Mouse (Mus musculus) CH12.LX (cell line): Measurements from ENCODE around the gene Cmip. TPM values are rescaled to one million over a fixed set of nuclear protein-coding genes. Genes with fewer than 3 reads are reported as not detected.

Experiments used
- DNase-seq: peaks from one replicate; pipeline ENCODE4 v3.0.0-alpha.2; 2013; ENCODE audit errors: extremely low read depth
- H3K27ac ChIP-seq: 2 replicates; pipeline ENCODE4 v1.5.1; 2012; ENCODE audit warnings: low read depth, mild to moderate bottlenecking, control low read depth, moderate library complexity; ENCODE audit not compliant: insufficient read depth
- H3K27me3 ChIP-seq: replicated peaks from 2 replicates; pipeline ENCODE3; 2012; ENCODE audit warnings: inconsistent platforms
- H3K36me3 ChIP-seq, 2 experiments: replicated peaks in 1 of 2; 2 replicates each; pipeline versions ENCODE3 to v1.6.1; 2012; ENCODE audit warnings: inconsistent platforms in 1 of 2, low read length in 1 of 2, mild to moderate bottlenecking in 1 of 2, mixed read lengths in 1 of 2, moderate library complexity in 1 of 2; ENCODE audit not compliant: control insufficient read depth in 1 of 2, insufficient read depth in 1 of 2
- H3K4me1 ChIP-seq, 2 experiments: 2 replicates each; pipeline ENCODE4 v1.6.1; 2012; ENCODE audit warnings: inconsistent platforms in 1 of 2, moderate library complexity in 1 of 2; ENCODE audit not compliant: insufficient read depth in 2 of 2, control insufficient read depth in 1 of 2
- H3K4me2 ChIP-seq: 2 replicates; pipeline ENCODE4 v1.6.1; 2012; ENCODE audit warnings: low read depth, mild to moderate bottlenecking, control low read depth; ENCODE audit not compliant: poor library complexity, insufficient read depth, severe bottlenecking
- H3K4me3 ChIP-seq, 3 experiments: fragments of 150-350 bp in 1 of 3; sonication (generic) in 1 of 3; replicated peaks in 1 of 3; 2 replicates each; pipeline versions ENCODE3 to v1.5.1; 2011 to 2012; ENCODE audit warnings: low read depth in 2 of 3, low read length in 2 of 3, mild to moderate bottlenecking in 2 of 3, moderate library complexity in 2 of 3, control low read depth in 1 of 3, improper control_type of control experiment in 1 of 3, inconsistent platforms in 1 of 3, mixed read lengths in 1 of 3; ENCODE audit not compliant: poor library complexity in 1 of 3
- H3K79me2 ChIP-seq: replicated peaks from 2 replicates; pipeline ENCODE4 v1.6.1; 2012; ENCODE audit warnings: mild to moderate bottlenecking, moderate library complexity; ENCODE audit not compliant: control insufficient read depth, poor library complexity, insufficient read depth, severe bottlenecking; ENCODE audit errors: extremely low read depth
- H3K9ac ChIP-seq: 2 replicates; pipeline ENCODE4 v1.6.1; 2012; ENCODE audit warnings: low read depth, mild to moderate bottlenecking, control low read depth, moderate library complexity; ENCODE audit not compliant: insufficient read depth
- H3K9me3 ChIP-seq: replicated peaks from 2 replicates; pipeline ENCODE3; 2012; ENCODE audit warnings: low read length, inconsistent platforms, mixed read lengths
- BHLHE40 ChIP-seq: IDR thresholded peaks from 2 replicates; pipeline ENCODE4 v1.6.1; 2011; ENCODE audit warnings: mild to moderate bottlenecking, low read depth, low read length, improper control_type of control experiment
- CHD1 ChIP-seq: IDR thresholded peaks from 2 replicates; pipeline ENCODE4 v1.6.1; 2012; ENCODE audit warnings: low read depth, low read length, improper control_type of control experiment, inconsistent platforms
- CTCF ChIP-seq, 2 experiments: IDR thresholded peaks in 1 of 2; conservative IDR thresholded peaks in 1 of 2; 2 replicates each; pipeline ENCODE4 v1.5.1; 2011 to 2012; ENCODE audit warnings: low read depth in 2 of 2, low read length in 2 of 2, improper control_type of control experiment in 1 of 2, inconsistent platforms in 1 of 2, mild to moderate bottlenecking in 1 of 2, moderate library complexity in 1 of 2
- JUN ChIP-seq: IDR thresholded peaks from 2 replicates; pipeline ENCODE4 v1.6.1; 2011; ENCODE audit warnings: low read depth, mild to moderate bottlenecking, low read length, improper control_type of control experiment, moderate library complexity; ENCODE audit not compliant: insufficient read depth
- JUND ChIP-seq: conservative IDR thresholded peaks from 2 replicates; pipeline ENCODE4 v1.6.1; 2011; ENCODE audit warnings: low read depth, low read length, improper control_type of control experiment
- KAT2A ChIP-seq: IDR thresholded peaks from 2 replicates; pipeline ENCODE4 v1.6.1; 2012; ENCODE audit warnings: low read length, improper control_type of control experiment, inconsistent platforms; ENCODE audit not compliant: insufficient replicate concordance
- MAFK ChIP-seq: IDR thresholded peaks from 2 replicates; pipeline ENCODE4 v1.6.1; 2011; ENCODE audit warnings: low read length, improper control_type of control experiment; ENCODE audit not compliant: insufficient replicate concordance
- MEF2A ChIP-seq: IDR thresholded peaks from 2 replicates; pipeline ENCODE4 v1.6.1; 2014; ENCODE audit warnings: low read depth, mild to moderate bottlenecking, inconsistent platforms, low read length, improper control_type of control experiment, borderline replicate concordance
- NELFE ChIP-seq: IDR thresholded peaks from 2 replicates; pipeline ENCODE4 v1.6.1; 2011; ENCODE audit warnings: low read depth, low read length, improper control_type of control experiment
- PAX5 ChIP-seq: IDR thresholded peaks from 2 replicates; pipeline ENCODE4 v1.6.1; 2012; ENCODE audit warnings: low read length, inconsistent platforms, mixed read lengths
- POLR2A ChIP-seq: IDR thresholded peaks from 2 replicates; pipeline ENCODE4 v1.6.1; 2011; ENCODE audit warnings: low read depth, mild to moderate bottlenecking, improper control_type of control experiment, low read length
- POLR2AphosphoS2 ChIP-seq: IDR thresholded peaks from 2 replicates; pipeline ENCODE4 v1.6.1; 2011; ENCODE audit warnings: low read depth, low read length, improper control_type of control experiment
- RAD21 ChIP-seq: IDR thresholded peaks from 2 replicates; pipeline ENCODE4 v1.6.1; 2011; ENCODE audit warnings: low read depth, mild to moderate bottlenecking, low read length, improper control_type of control experiment, moderate library complexity
- TBP ChIP-seq: conservative IDR thresholded peaks from 2 replicates; pipeline ENCODE4 v1.6.1; 2011; ENCODE audit warnings: low read depth, low read length, improper control_type of control experiment
- TCF12 ChIP-seq: IDR thresholded peaks from 2 replicates; pipeline ENCODE4 v1.6.1; 2014; ENCODE audit warnings: low read depth, mild to moderate bottlenecking, inconsistent platforms, low read length, improper control_type of control experiment
- USF2 ChIP-seq: conservative IDR thresholded peaks from 2 replicates; pipeline ENCODE4 v1.6.1; 2011; ENCODE audit warnings: low read depth, low read length, improper control_type of control experiment
- ZKSCAN1 ChIP-seq: IDR thresholded peaks from 2 replicates; pipeline ENCODE4 v1.6.1; 2012; ENCODE audit warnings: low read depth, inconsistent platforms, low read length, improper control_type of control experiment, borderline replicate concordance
- dilution Hi-C: fragments of 300-500 bp; cut with MboI; formaldehyde crosslinking; loops from 2 replicates; pipeline ENCODE4 v1.14.3; 2020; ENCODE audit warnings: low sequenced_read_pairs; ENCODE audit not compliant: extremely low pct_unique_long_range_greater_than_20kb, extremely low pct_ligation_motif_present
- in situ Hi-C: fragments of 300-500 bp; cut with MboI; formaldehyde crosslinking; loops from 3 replicates; pipeline ENCODE4 v1.14.3; 2019; ENCODE audit warnings: low sequenced_read_pairs, low pct_ligation_motif_present, low pct_unique_long_range_greater_than_20kb, mixed read lengths
- polyA plus RNA-seq: library from polyadenylated mRNA; unstranded; fragments of >175 nt; gene quantifications from 2 replicates; pipeline ENCODE4 v1.2.1, GENCODE M21; 2012; ENCODE audit warnings: low read depth; ENCODE audit not compliant: insufficient read length
- total RNA-seq, 2 experiments: library from RNA; depleted of rRNA; stranded (reverse); fragments of 300-350 nt in 1 of 2; fragments of >200 nt in 1 of 2; gene quantifications; 2 replicates each; pipeline ENCODE4 v1.2.3; 2012 to 2014

Gene Cmip
- total and polyA plus RNA-seq, 3 experiments = 5.2 to 39.0 (median 16.5) TPM

DNA sequence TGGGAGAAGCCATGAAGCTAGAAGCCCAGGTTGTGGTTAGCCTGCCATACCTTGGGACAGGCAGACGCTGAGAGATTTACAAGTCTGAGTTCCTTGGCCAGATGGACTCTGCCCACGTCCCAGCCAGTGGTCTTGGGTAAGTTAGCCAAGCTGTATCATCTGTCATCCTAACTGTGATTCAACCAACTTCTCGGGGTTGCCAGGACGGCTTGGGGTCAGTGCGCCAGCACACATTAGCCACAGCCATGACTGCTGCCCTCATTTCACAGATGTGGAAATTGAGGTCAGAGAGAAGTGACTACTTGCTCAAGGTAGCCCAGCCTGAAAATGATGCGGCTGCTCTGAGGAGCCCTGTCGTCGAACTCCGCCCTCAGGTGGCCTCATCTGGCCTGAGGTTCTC, 68.0 kb downstream of the Cmip start:
- Histone ChIP-seq H3K27me3 (no peaks in the 10 kb centered on the region), H3K9me3 (no peaks in the 10 kb centered on the region), H3K4me1 (peaks cover 14 to 60% of the 10 kb centered on the region in 2 experiments), H3K27ac (no peak overlapping the region), H3K4me2 (no peak overlapping the region), H3K36me3 (peaks cover 3 to 50% of the 10 kb centered on the region in 2 experiments), H3K9ac (no peak overlapping the region), H3K79me2 (no peaks in the 10 kb centered on the region), H3K4me3 (no peak overlapping the region)
- TF ChIP-seq ZKSCAN1 (no peak), USF2 (no peak), RAD21 (no peak), JUN (no peak), BHLHE40 (no peak), TBP (no peak), KAT2A (no peak), TCF12 (no peak), MAFK (no peak), CTCF (conservative IDR thresholded peaks at IDR 0.05 in 1 of 2, IDR thresholded peaks at IDR 0.05 in 1 of 2; ENCODE audit: low read depth in 2 of 2, low read length in 2 of 2) (no peak), JUND (no peak), POLR2A (no peak), PAX5 (no peak), CHD1 (no peak), MEF2A (no peak), NELFE (no peak)
- in situ Hi-C loops (no loop called here), dilution Hi-C loops (no loop called here)
- DNase-seq = no peak

DNA sequence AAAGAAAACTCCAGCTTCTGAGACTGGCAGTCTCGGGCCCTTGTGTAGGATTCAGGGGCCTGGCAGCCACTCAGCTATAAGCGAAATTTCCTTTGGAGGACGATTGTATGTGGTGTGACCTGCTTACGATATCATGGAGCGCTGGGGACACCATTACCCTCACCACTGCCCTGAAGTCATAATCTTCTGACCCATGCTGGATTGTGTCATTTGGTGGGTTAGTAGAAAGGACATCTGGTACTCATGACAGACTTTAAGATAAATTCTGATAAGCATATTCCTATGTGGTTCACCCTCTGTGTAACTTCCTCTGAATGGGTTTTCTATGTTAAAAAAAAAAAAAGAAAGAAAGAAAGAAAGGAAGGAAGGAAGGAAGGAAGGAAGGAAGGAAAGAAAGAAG, 69.9 kb downstream of the Cmip start:
- no peak overlapping the region for H3K4me3 ChIP-seq
- H3K27ac ChIP-seq = no peak overlapping the region
- in situ Hi-C loops = no loop called here
- no peaks in the 10 kb centered on the region for H3K27me3 ChIP-seq
- no peak overlapping the region for H3K4me2 ChIP-seq
- TF ChIP-seq POLR2AphosphoS2 = no peak
- no peak overlapping the region for H3K9ac ChIP-seq
- dilution Hi-C loops = no loop called here
- H3K79me2 ChIP-seq = 0 out of 2 replicates have a peak, but pooled peaks cover 4% of the 10 kb centered on the region
- DNase-seq = no peak
- peaks cover 3 to 37% of the 10 kb centered on the region in 2 experiments for H3K36me3 ChIP-seq
- H3K4me1 ChIP-seq = peaks cover 22 to 61% of the 10 kb centered on the region in 2 experiments
- no peaks in the 10 kb centered on the region for H3K9me3 ChIP-seq
